In the genomic region with DNA sequence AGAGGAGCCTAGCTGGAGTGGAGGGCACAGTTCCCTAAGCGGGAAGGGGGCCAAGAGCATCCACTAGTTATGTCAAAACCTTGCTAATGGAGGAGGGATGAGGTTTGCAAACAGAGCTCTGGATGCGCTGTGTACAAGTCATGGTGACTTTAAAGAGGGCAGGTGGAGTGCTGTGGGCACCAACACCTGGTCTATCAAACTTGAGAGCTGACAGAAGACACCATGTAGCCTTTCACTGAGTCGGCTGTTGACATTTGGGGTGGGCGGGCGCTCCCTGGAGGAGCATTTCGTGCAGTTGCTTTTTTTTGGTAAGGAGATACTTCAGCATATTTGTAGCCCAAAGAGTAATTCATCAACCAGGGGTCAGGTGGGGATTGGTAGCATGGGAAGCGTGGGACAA, we compare ENCODE assay signal across 22 mouse cellular contexts. TPM values are rescaled to one million over a fixed set of nuclear protein-coding genes. Genes with fewer than 3 reads are reported as not detected.
"Had no signal": no experiment of that assay in that cellular context is flagged by ENCODE, and none has a peak within 500 bp of the region (broad histone marks: within the 10 kb centered on the region; RNA-seq: fewer than 3 reads in every experiment).

No protein-coding gene starts in this region.

- H3K4me2 ChIP-seq: liver, embryonic 15.5 days had no signal

- H3K36me3 ChIP-seq: limb, embryonic 10.5 days; liver, embryonic 15.5 days had no signal

- H3K4me3 ChIP-seq: liver, embryonic 15.5 days had no signal

- DNase-seq: kidney, adult 18-20 months; kidney, postnatal 14 days; lung, adult 2 months; lung, postnatal 36 days; midbrain, embryonic 14.5 days; right cerebral cortex, adult 18-20 months; right cerebral cortex, postnatal 25 days; thymus, postnatal 36 days had no signal

- H3K9ac ChIP-seq: liver, embryonic 15.5 days had no signal

- H3K27ac ChIP-seq: liver, embryonic 15.5 days had no signal

- H3K9me3 ChIP-seq: limb, embryonic 10.5 days; liver, embryonic 15.5 days had no signal

RNA-seq across cellular contexts. Expression of gene Ccdc182, which starts 42.6 kb away (rescaled TPM):
- total RNA-seq: layer of hippocampus, adult 8-10 months; layer of hippocampus, postnatal 14 days; left cerebral cortex, adult 18-20 months; left cerebral cortex, postnatal 10 days; megakaryocyte progenitor cell, adult 5-6 weeks; monocyte, adult 5-6 weeks had no signal
- polyA plus RNA-seq: large intestine, adult 2 months; limb, embryonic 10.5 days; liver, embryonic 11.5 days; liver, embryonic 15.5 days; lung, adult 2 months; lung, postnatal 0 days; small intestine, adult 2 months; stomach, embryonic 16.5 days; thymus, postnatal 0 days had no signal
